Comparison of ENCODE assay signal across 8 mouse cellular contexts in the genomic region with DNA sequence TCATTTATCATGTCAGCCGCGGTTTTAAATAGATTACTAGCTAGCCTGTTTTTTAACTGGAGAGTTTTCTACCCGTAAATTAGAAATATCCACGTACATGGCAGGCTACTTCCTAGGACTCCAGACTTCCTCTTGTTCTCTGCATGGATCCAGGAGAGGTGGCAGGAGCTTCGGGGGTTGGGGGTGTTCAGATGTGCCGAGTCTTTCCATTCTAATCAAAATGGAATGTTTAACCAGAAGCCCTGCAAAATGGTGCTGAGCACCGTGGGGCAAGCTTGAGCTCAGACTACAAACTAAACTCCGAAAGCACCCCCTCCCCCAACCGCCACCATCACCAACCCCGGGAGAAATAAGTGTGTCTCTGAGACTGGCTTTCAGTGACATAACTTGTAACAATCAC.
A peak's percentile ranks its signal among the peaks of the same experiment; 100 is the strongest.
DNase-seq lines count a peak whose midpoint lies in the region; ATAC-seq and TF ChIP-seq lines count a peak whose summit lies in the region.

No protein-coding gene starts in this region.

- H3K36me3 ChIP-seq in heart, embryonic 12.5 days, result no peaks in the 10 kb centered on the region
- H3K36me3 ChIP-seq in embryonic facial prominence, embryonic 10.5 days (replicated peaks), result no peaks in the 10 kb centered on the region
- H3K36me3 ChIP-seq in hindbrain, postnatal 0 days (ENCODE audit: insufficient read depth, low read length), result no peaks in the 10 kb centered on the region
- no peaks in the 10 kb centered on the region for H3K36me3 ChIP-seq in midbrain, embryonic 13.5 days

- peak overlapping the region; percentile 59 for H3K9ac ChIP-seq in heart, embryonic 12.5 days
- no peak overlapping the region for H3K9ac ChIP-seq in hindbrain, postnatal 0 days (replicated peaks; ENCODE audit: low read length)
- no peak overlapping the region for H3K9ac ChIP-seq in midbrain, embryonic 13.5 days (replicated peaks)

- H3K4me1 ChIP-seq in heart, embryonic 12.5 days (replicated peaks), result peaks cover 11% of the 10 kb centered on the region
- peaks cover 43% of the 10 kb centered on the region for H3K4me1 ChIP-seq in embryonic facial prominence, embryonic 10.5 days
- peaks cover 12% of the 10 kb centered on the region; the same call in 1 of the 2 replicates for H3K4me1 ChIP-seq in hindbrain, postnatal 0 days (ENCODE audit: insufficient read depth, low read length)
- peaks cover 33% of the 10 kb centered on the region for H3K4me1 ChIP-seq in midbrain, embryonic 13.5 days (replicated peaks)

- H3K4me2 ChIP-seq in heart, embryonic 12.5 days, result peak overlapping the region; percentile 74
- peak overlapping the region; percentile 66 for H3K4me2 ChIP-seq in hindbrain, postnatal 0 days (ENCODE audit: low read depth, low read length)
- peak overlapping the region; percentile 65 for H3K4me2 ChIP-seq in midbrain, embryonic 13.5 days (replicated peaks)

- H3K27ac ChIP-seq in heart, embryonic 12.5 days (ENCODE audit: poor library complexity, severe bottlenecking), result no peak overlapping the region
- peak overlapping the region; percentile 63; the same call in 1 of the 2 replicates for H3K27ac ChIP-seq in embryonic facial prominence, embryonic 10.5 days (replicated peaks)
- H3K27ac ChIP-seq in hindbrain, postnatal 0 days, result no peak overlapping the region
- H3K27ac ChIP-seq in midbrain, embryonic 13.5 days, result peak overlapping the region; percentile 74

- no peak for DNase-seq in heart, adult 9 months (ENCODE audit: low spot score in 2 of 2)
- DNase-seq in embryonic facial prominence, embryonic 10.5 days (ENCODE audit: low spot score), result peak; percentile 34
- DNase-seq in hindbrain, postnatal 0 days (ENCODE audit: low spot score), result no peak
- no peak for DNase-seq in cerebellum, adult 9-10 months
- no peak for DNase-seq in testis, postnatal 10 days (ENCODE audit: low spot score)

- H3K4me3 ChIP-seq in heart, embryonic 12.5 days, result peak overlapping the region; percentile 37
- peak overlapping the region; percentile 56 for H3K4me3 ChIP-seq in embryonic facial prominence, embryonic 10.5 days
- peak overlapping the region; percentile 32 for H3K4me3 ChIP-seq in hindbrain, postnatal 0 days (ENCODE audit: low read length)
- H3K4me3 ChIP-seq in midbrain, embryonic 13.5 days (replicated peaks), result peak overlapping the region; percentile 35

- peaks cover 5% of the 10 kb centered on the region for H3K9me3 ChIP-seq in heart, embryonic 12.5 days (replicated peaks)
- H3K9me3 ChIP-seq in embryonic facial prominence, embryonic 10.5 days, result peaks cover 4% of the 10 kb centered on the region; the same call in 1 of the 2 replicates
- H3K9me3 ChIP-seq in hindbrain, postnatal 0 days (ENCODE audit: low read length), result no peaks in the 10 kb centered on the region
- 0 out of 2 replicates have a peak, but pooled peaks cover under 1% of the 10 kb centered on the region for H3K9me3 ChIP-seq in midbrain, embryonic 13.5 days

- H3K27me3 ChIP-seq in heart, embryonic 12.5 days (replicated peaks), result peaks cover 24% of the 10 kb centered on the region
- H3K27me3 ChIP-seq in embryonic facial prominence, embryonic 10.5 days (replicated peaks; ENCODE audit: low read depth, poor library complexity, severe bottlenecking), result peaks cover 74% of the 10 kb centered on the region
- H3K27me3 ChIP-seq in hindbrain, postnatal 0 days (ENCODE audit: insufficient read depth, low read length), result peaks cover 3% of the 10 kb centered on the region; the same call in 1 of the 2 replicates
- H3K27me3 ChIP-seq in midbrain, embryonic 13.5 days, result peaks cover 12% of the 10 kb centered on the region

- no peak for TF ChIP-seq CTCF in hindbrain, postnatal 0 days (IDR thresholded peaks at IDR 0.05; ENCODE audit: low read depth)

- WGBS in heart, embryonic 12.5 days, result 10% methylated on average over 10 of the region's 10 CpGs
- WGBS in embryonic facial prominence, embryonic 10.5 days, result 9% methylated on average over 10 of the region's 10 CpGs
- WGBS in hindbrain, postnatal 0 days, result 7% methylated on average over 10 of the region's 10 CpGs
- WGBS in midbrain, embryonic 13.5 days, result 9% methylated on average over 10 of the region's 10 CpGs

- ATAC-seq in heart, embryonic 12.5 days (ENCODE audit: insufficient number of reproducible peaks, low FRiP score), result no peak
- no peak for ATAC-seq in hindbrain, postnatal 0 days
- peak; percentile 57; the same call in 1 of the 2 replicates for ATAC-seq in midbrain, embryonic 13.5 days
- ATAC-seq in erythroid progenitor cell, adult 5-6 weeks (replicated peaks; ENCODE audit: low FRiP score, poor library complexity, severe bottlenecking), result no peak

Comparison
In these comparisons a context has a peak if more than half of its experiments do, and no peak if none do; other contexts are left out.
1. H3K27ac ChIP-seq: peak in embryonic facial prominence, embryonic 10.5 days (single experiment) and midbrain, embryonic 13.5 days (single experiment); none in heart, embryonic 12.5 days (single experiment) and hindbrain, postnatal 0 days (single experiment).
2. Peak in every context shown above with its lines, with median percentiles within 50 percentile points of each other: H3K4me2 ChIP-seq and H3K4me3 ChIP-seq.